Mouse (Mus musculus) v-Abl transformed pro-B cells (cell line): ENCODE results near the gene Cerkl.

Experiments used
- in situ Hi-C, 2 experiments: fragments of 400-800 bp; cut with MboI; formaldehyde crosslinking; loops; one replicate each; pipeline ENCODE4 v1.15.1; 2025; ENCODE audit not compliant: unreplicated experiment in 2 of 2

Cerkl gene

DNA sequence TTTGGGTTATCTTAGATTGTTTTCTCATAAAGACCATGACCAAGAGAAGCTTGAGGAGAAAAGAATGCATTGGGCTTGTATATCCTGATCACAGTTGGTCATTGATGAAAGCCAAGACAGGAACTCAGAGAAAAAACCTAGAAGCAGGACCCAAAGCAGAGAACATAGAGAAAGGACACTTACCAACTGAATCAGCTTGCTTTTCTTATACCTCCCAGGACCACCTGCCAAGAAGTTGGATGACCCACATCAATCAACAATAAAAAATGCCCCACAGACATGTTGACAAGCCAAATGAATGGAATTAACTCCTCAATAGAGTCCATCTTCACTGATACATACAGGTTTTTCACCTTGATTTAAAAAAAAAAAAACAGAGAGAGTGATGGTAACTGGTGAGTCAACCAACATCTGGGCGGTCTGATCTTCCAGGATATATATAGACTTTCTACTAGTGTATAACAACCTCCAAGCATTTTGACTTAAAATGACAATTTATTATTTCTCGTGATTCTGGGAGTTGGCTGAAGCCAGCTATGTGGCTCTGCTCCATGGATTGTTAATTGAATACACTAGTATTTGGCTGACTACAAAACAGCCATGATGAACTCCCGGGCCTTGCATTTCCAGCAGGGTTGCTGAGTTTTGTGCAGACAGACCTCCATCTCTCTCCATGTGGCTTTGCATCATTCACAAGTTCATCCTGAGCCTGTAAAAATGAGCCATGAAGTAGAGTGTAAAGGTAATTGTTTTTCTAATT, 12.5 kb downstream of the Cerkl start:
- in situ Hi-C loops: no loop called here

DNA sequence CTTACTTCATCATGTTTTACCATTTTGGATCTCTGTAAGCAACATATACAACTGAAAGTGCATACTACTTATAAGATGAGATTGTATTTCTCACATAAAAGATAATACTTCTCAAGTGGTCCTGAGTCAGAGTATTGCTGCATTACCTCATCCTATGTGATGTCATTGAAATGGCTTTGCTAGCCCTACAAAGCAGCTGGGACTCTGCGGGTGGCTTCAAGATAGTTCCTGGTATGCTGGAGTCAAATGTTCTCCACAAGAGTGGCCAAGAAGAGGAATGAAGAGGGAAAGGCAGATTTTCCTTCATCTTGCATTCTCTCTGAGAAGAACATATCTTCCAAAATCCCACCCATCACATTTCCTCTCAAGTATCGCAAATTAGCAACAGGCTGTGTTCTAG, 13.2 kb downstream of the Cerkl start:
- in situ Hi-C loops: no loop called here

DNA sequence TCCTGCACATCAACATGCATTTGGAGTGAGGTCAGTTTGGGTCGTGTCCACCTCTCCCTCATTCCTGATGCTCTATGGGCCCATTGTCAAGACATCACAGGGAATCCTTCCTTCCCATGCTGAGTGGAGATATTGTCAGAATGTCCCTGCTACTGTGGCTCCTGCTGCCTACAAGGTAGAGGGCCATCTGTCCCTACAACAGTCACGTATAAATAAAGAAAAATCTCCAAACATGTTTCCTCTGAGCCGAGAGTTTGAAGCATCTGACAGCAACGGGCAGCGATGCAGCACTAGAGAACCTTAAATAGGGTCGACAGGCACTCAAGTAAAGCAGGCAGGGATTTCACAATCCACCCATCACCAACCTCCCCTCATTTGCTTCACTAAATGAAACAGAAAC, 13.7 kb downstream of the Cerkl start:
- in situ Hi-C loops: no loop called here

DNA sequence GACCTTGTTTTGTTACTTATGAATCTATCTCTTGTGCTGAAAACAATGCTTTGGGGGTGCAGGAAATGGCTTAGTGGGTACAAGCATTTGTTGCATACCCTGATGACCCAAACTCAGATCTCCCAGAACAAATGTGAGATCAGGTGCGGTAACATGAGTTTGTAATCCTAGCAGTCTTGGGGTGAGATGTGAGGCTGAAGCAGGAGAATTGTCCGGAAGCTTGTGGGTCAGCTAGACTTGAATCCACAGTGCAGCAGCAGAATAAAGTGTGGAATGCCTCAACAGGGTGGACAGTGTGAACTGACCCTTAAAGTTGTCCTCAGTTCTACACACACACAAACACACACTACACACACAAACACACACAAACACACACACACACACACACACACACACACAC, 14.4 kb downstream of the Cerkl start:
- in situ Hi-C loops: no loop called here

DNA sequence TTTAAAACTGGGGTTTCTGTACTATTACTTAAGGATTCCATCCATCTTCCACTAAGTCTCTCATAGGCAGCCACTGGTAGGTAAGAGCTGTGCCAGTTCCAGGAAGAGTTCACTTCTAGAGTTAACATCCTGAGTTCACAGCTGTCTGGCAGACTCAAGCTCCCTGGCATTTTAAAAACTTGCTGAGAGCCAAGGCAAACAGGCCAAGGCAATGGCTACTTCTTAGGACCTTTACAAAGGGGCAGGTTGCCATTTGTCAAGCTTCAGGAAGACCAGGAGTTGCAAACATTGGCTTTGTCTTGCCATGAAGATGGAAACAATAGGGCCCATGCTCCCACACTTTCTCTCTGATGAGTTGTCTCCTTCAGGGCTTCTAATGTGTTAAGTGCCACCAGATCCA, 26.5 kb downstream of the Cerkl start:
- in situ Hi-C loops: no loop called here

DNA sequence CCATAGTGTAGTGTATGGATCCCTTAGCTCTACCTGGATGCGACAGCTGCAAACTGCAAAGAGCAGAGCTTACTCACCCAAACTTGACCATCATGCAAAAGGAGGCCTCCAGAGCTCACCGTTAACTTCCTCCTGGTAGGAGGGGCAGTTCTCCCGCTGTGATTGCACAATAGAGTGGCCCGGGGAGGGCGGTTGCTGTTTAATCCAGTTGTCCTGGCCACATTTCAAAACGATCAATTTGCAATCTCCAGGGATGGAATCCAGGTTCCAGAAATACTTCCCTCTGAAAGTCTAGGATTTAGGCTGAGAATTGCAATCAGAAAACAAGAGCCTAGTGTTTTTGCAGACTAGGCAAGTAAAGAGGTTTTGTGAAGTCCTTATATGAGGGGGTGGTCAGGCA, 26.9 kb downstream of the Cerkl start:
- in situ Hi-C loops: no loop called here

DNA sequence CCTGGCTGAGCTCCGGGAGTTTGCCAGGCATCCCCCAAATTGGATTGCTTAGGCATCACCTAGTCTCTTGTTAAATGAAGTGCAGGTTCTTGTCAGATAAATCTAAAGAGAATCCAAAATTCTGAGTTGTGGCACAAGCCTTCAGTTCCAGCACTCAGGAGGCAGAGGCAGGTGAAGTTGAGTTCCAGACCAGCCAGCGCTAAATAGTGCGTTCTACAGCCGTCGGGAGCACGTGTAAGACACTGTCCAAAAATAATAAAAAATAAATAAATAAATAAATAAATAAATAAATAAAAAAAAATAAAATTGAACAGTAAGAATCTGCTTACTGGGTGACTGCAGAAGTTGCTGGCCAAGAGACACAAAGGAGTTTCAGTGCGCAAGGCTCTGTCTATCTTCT, 27.5 kb downstream of the Cerkl start:
- in situ Hi-C loops: no loop called here

DNA sequence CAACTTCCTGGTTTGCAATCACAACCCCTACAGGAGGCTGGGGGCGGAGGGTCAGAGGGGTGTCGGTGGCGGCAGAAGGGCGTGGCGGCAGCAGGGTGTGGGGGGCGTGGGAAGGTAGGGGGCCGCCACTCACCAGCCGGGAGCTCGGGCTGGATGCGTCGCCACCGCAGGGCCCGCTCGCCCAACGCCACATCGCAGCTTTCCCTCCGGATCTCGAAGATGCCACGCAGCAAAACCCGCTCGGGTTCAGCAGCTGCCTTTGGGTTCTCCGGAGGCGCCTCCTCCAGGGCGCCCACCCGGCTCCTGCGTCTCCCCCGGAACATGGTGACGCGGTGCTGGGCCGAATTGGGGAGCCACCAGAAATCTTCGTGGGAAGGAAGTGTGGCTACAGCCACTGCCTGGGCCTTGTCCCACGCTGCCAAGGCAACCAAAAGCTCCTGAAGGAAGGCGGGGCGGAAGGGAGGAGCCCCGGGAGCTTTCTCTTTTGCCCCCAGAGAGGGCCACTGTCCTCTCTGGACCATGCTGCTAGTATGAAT, 27.9 kb downstream of the Cerkl start:
- in situ Hi-C loops: no loop called here

DNA sequence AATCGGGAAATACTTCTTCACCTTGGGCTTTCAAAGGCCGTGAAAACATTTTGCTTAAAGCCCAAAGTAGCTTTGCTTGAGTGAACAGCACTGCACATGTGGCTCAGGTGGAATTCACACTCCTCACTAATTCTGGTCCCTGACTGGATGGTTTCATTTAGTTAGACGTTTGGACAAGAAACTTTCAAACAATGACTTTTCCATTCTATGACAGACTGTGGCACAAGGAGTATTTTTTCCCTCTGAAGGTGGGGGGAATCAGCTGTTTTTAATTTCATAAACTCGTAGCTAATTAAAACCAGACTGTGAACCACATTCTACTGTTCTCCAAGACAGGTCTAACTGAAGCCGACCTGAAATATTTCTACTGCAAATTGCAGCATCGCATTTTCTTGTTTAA, 28.6 kb downstream of the Cerkl start:
- in situ Hi-C loops: no loop called here

DNA sequence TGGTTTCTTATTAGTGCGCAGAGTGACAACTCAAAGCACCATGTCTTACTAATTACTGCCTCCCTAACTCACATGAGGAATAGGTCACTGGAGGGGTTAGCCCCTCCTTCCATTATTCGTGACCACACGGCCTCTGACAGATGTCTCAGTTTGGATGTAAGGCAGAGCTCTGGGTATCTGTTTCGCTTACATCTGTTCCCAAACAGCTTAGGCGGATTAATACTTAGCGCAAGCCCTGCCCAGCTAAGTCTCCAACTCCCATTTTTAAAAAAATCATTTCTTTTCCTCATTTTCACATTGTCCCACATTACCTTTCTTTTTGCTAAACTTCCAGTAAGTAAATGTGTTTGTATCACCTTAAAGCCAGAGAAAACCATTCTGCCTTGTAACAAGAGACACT, 34.9 kb downstream of the Cerkl start:
- in situ Hi-C loops: no loop called here

DNA sequence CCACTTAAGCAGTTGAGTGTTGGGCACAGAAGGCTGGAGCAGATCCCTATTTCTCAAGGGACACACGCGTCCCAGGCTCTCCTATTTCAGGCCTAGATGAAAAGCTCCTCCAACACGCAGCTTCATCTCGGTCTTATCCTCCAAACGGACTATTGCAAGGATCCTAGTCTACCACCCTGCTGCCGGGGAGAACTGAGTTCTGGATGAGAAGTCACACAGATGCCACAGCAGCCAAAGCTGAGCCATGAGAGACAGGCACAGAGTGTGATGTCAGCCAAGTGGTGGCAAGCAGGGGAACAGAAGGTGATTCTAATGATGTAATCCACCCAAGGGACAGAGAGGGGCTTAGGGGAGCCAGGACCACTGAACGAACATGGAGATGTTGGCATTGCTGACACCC, 42.1 kb downstream of the Cerkl start:
- in situ Hi-C loops: no loop called here

DNA sequence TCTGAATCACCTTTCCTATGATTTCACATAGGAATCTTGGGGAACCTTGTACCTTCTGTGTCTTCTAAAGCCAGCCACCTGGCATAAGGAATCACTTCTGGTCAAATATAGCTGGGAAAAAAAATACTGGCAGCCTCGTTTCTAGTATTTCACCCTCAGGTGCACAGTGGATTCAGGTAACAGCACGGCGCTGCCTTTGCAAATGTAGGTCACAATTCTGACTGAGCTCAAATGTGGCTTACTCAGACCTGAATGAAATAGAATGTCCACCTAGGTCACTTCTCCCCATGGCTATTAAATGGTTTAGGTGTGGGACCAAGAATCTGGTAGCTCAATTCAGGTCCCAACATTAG, 45.7 kb downstream of the Cerkl start:
- in situ Hi-C loops: no loop called here

DNA sequence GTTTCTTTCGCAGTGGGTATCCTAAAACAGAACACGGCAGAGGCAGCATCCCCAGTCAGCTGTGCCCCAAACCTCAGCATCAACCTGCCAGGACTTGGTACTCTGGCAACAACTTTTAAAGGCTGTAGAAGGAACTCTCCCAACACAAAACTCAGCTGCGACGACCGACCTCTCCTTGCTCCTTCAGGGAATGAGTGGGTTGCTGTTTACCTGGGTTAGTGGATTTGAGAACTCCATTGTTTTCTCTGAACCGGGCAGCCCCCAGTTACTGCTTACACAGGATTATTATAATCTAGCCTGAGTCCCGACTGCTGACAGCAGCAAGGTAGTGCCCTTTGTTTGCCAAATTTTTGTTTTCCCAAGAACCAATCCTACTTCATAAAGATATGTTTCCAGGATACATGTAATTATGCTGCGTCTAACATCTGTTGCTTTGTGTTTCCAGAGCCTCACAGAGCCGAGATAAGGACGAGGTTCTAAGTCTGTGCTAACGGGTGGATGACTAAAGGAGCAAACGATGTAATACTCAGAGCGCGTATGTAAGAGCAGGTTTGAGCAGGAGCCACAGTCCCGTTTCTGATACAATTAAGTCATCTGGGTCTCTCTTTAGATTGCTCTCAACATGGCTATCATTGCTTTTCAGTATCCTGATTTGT, 46.2 kb downstream of the Cerkl start:
- in situ Hi-C loops: no loop called here

DNA sequence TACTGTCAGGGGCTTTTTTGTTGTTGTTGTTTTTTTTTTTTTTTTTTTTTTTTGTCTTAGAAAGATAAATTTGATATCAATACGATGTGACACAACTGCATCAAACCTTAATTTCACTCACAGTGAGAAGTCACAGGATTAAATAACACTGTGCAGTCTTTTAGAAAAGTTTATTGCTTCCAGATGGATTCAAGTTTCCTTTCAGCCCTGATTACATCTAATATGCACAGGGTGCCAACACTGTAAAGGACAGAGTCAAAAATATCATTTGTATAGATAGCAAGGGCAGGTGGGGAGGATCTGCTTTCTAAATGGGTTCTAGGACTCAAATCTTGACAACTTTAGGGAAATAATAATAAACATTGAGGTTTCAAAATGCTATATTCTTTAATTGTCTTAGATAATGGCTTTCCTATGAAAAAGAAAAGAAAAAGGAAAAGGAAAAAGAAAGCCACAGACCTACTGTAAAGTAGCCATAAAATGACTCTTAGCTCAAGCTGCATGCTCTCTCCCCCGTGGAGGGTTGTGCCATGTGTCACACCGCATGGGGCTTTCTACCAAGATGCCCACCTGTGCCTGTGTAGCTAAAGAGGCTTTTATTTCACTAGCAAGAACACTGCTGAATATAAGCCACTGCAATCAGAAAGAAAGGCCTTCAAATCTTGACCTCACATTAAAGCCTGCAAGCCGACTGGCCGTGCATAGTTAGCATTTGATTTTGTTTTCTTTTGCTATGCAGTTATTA, 50.8 kb downstream of the Cerkl start:
- in situ Hi-C loops: no loop called here

DNA sequence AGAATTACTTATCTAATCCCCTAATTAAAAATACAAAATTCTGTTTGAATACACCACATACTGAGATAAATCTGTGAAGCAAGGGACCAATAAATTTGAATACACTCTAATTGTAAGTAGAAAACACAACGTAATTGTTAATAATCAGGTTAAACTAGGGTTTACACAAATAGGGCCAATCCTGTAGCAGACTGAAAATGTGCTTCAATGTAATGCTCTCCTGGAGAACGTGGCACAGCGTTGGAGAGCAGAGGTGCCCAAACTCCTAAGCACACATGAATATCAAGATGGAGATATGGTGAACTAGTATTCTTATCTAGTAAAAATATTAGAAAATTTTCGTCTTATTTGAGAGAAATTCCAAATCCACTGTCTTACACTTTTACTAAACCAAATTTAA, 56.5 kb downstream of the Cerkl start:
- in situ Hi-C loops: no loop called here

DNA sequence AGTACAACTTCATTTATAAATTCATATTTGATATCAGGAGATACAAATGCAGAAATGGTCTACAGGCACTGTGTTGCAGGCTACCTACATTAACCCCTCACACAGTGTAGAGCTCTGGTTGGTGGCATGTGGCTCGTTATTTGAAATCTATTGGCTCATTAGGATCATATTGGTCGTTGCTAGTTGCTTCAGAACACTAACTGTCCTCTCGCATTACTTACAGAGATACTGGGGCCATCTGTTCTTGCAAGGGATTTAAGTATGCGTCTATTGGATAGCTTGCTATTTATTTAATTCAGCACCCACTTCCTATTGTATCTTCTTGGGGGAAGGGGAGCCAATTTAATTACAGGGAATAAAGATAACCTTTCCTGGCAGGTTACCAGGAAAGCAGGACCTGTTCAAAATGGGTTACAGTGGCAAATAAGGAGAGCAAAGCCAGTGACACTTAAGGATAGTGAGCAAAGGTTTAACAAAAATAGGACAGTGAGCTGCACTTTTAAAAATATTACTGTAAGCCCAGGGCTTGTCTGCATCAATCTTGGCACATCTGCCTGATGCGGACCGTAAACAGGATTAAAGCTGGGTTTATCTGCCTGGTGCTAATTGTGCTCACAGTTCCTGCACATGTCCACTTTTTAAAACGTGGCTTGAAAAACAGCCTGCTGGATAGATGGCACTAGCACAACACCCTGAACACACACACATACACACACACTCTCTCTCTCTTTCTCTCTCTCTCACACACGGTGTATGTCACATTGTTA, 57.2 kb downstream of the Cerkl start:
- in situ Hi-C loops: loop anchor here in 1 of 2 experiments (25.0 kb wide), 1 partner anchor 1362 kb away; no protein-coding TSS in a partner anchor

DNA sequence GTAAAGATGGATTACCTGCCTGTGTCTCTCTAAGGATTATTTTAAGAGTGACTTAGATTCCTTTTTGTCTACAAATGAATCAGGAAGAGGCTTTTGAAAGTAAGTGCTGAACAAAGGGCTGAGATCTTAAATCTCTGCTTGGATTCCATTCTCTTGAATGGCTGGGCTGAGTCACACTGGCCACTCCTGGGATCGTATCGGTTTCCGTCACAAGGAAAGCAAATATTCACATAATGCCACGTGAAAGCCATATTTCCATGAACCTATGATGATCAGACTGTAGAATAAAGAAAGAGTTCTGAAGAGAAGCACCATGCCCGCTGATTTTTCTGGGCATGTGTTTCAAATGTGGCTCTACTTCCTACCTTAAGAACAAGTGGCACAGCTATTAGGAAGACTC, 57.8 kb downstream of the Cerkl start:
- in situ Hi-C loops: loop anchor here in 1 of 2 experiments (25.0 kb wide), 1 partner anchor 1362 kb away; no protein-coding TSS in a partner anchor

DNA sequence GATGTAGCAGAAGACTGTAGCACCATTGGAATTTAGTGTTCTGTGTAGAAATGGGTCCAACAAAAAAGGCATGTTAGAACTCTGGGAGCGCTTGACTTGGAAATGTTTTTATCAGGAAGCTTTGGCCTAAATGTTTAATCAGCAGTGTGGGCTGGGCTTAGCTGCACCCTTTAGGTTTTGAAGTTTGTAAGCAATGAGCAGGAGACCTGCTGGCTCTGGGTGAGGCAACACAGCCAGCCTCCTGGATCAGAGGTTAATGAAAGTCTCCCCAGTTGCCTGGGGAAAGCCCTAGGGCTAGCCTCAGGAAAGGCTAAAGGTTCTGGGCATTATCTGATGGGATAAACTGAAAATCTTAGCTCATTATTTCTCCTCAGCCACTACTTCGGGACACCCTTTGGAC, 58.2 kb downstream of the Cerkl start:
- in situ Hi-C loops: loop anchor here in 1 of 2 experiments (25.0 kb wide), 1 partner anchor 1361 kb away; no protein-coding TSS in a partner anchor

DNA sequence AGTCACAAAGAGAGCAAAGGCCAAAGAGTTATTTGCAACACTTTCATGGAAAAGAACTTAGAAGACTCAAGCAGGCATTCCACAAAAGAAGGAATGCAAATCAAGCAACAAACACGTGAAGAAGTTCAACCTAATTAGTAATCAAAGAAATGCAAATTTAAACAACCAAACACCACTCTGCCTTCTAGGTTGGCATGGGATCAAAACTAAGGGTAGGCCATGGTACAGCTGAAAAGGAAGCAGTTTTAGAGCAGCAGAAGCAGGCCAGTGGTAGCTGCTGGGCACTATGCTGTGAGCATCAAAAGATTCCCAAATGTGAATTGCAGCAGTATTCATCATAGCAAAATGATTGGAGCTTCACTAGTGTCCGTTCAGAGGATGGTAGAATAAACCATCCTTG, 59.5 kb downstream of the Cerkl start:
- in situ Hi-C loops: loop anchor here in 1 of 2 experiments (25.0 kb wide), 1 partner anchor 1360 kb away; no protein-coding TSS in a partner anchor
